Mouse (Mus musculus) thymus, postnatal 0 days (tissue): ENCODE measurements at regions not wholly inside any gene's neighbourhood (a gene's known extent, or its start where the extent isn't known, plus 50 kb on each side); places are given as distances from the start of the nearest gene placed in this dataset.

Experiments used
- DNase-seq: peaks from one replicate; pipeline ENCODE4 v3.0.0-alpha.2; 2015; ENCODE audit warnings: low spot score

DNA sequence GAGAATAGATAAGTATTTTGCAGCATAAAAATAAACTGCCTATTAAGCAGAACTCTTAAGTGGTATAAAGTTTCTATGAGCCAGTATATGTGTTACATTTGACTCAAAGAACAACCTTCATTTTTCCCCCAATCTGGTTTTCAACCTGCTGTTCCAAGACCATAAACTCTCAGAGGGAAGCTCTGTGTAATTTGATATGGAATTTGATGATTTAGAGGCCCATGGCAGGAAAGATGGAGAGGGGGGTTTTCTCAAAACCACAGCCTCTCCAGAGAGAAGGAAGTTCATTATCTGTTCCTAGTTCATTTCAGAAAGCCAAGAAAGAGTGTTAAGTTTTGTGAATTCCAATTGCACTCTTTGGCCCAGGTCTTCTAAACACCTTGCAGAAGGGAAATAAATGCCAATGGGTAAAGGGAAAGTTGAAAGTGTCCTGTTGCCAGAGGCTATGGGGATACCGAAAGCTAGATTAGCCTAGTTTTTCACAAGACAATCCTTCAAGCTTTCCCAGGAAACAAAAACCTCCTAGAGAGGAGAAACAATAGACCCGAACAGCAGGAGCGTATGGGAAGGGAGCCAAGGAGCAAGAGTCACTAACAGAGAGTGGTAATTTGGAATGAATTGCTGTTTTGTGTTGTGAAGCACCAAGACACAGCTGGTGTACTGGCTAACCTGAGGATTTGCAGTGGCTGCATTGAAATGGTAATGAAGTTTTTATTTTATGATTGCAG, 165.2 kb upstream of the Atp2b1 start:
- DNase-seq = no peak

- no peak for DNase-seq
These were observed 164.6 kb upstream of the Atp2b1 start for GRCm38 (mm10) chr10:98749584-98749947.

DNA sequence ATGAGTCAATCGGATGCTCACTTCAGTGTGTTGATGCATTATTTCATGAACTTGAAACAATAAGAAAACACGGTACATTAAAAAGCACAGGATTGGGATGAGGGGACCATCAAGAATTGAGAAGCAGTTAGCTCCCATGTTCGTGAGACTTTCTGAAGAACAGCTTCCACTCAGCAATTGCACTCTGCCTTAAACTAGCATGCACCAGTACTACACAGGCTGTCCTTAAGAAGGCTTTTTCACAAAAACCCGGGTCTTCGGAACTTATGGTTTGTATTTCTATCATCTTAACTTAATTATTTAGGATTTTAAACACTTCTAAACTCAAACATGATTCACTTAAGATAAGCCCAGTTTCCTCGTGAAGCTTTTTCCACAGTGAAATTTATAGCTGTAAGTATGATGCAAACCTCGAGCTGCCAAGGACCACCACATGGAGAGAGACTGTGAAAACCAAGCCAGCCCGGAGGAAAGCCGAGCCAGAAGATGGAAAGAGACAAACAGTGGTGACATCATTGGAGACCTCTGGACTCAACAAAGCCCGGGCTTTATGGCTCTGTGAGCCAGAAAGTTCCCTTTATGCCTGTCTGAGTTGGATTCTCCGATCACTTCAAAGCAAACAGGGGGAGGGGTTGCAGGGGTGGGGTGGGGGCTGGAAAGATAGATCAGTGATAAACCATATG, 162.7 kb upstream of the Atp2b1 start:
- DNase-seq = no peak

- DNase-seq = no peak
These were observed 153.1 kb upstream of the Atp2b1 start for GRCm38 (mm10) chr10:98761080-98761479.

DNA sequence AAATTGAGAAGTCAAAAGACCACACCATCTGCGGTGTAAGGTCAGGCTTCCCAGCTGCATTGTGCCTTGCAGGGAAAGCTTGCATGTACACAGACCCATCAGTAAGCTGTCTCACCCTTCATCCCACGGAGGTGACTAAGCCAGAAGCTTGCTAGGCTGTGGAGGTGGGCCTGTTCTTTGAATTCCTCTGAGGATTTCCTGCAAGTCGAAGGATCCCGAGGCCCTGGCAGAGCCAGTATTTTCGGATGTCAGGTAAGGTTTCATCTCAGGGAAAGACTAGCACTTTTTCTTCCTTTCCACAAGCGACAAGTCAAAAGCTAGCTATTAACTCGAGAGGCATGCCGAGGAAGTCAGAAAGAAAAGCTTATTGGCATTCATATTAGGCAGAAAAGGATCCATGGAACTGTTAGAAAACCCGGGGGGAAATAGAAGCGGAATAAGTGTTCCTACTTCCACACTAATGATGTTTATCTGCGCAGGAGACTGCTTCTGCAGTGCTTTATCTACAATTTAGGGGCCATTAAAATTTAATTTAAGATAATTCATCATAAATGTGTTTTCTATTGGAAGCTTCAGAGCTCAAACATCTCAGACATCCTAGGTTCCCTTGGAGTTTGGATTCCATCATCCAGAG, 148.3 kb upstream of the Atp2b1 start:
- DNase-seq = no peak

DNA sequence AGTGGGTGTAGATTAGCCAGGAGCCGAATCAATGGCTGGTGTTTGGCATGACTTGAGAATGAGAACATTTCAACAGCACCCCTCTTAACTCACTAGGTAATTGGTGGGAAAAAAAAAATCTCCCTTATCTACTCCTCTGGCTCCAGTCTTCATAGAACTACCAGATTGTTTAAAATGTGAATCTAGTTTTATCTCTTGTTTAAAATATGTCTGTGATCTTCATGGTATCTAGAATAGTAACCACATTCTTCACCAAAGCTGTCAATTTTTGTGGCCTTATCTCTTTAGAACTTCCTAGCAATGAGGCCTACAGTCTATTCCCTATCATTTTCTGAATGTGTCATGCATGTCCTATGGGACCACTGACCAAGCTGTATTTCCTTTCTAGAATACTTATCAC, 134.4 kb upstream of the Atp2b1 start:
- DNase-seq = no peak

DNA sequence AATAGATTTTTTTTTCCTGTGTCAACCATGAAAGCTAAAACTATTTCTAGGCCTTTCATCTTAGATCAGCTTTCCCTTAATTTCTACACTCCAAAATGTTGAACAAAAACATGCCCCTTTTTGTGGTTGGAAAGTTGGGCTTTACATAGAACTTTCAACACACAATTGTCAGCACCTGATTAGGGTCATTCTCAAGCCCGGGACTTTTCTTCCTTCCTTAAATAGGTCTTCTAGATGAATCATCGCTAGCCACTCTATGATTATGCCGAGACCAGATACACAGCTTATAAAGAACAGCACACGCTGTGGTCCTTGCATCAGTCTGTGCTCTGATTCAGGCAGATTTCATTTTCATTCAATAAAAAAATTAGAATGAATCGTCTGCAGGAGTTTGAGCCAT, 133.3 kb upstream of the Atp2b1 start:
- no peak for DNase-seq

GRCm38 (mm10) chr10:98781888-98782351, 132.3 kb upstream of the Atp2b1 start:
- peak; percentile 28 for DNase-seq

GRCm38 (mm10) chr10:98785411-98785810, 128.8 kb upstream of the Atp2b1 start:
- DNase-seq = peak; percentile 17

DNA sequence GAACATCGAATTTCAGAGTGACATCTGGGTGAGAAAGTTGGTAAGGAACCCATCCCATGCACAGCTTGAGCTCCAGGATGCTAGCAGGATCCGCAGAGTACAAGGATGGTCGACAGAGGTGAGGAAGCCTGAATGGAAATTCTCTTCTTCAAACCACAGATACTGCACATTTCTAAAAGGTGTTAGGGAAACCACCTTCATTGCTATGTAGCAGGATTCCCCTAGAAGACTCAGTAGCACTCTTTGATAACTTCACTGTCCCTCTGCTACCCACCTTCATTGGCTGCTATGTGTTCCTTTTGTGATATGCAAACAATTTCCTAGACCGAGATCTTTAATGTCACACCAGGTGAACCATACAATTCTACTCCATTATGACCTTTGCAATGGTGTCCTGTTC, 128.1 kb upstream of the Atp2b1 start:
- no peak for DNase-seq

- no peak for DNase-seq
These were observed 124.4 kb upstream of the Atp2b1 start for GRCm38 (mm10) chr10:98789763-98790162.

DNA sequence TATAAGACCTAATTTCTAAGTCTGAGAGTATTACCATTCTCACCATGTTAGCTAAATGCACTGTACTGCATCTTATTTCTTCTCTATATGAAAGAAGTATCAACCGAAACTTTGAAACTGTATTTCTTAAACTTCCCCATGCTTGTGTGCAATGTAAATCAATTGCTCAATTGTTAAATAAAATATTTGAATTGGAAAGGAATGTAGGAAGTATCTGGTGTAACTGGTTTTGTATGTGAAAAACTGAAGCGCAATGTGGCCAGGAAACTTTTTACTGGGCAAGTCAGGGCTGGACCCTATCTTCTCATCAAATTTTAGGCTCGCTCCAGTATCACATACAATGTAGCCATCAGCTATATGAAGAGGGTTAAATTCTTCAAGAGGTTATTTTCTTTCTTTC, 123.8 kb upstream of the Atp2b1 start:
- DNase-seq = no peak

DNA sequence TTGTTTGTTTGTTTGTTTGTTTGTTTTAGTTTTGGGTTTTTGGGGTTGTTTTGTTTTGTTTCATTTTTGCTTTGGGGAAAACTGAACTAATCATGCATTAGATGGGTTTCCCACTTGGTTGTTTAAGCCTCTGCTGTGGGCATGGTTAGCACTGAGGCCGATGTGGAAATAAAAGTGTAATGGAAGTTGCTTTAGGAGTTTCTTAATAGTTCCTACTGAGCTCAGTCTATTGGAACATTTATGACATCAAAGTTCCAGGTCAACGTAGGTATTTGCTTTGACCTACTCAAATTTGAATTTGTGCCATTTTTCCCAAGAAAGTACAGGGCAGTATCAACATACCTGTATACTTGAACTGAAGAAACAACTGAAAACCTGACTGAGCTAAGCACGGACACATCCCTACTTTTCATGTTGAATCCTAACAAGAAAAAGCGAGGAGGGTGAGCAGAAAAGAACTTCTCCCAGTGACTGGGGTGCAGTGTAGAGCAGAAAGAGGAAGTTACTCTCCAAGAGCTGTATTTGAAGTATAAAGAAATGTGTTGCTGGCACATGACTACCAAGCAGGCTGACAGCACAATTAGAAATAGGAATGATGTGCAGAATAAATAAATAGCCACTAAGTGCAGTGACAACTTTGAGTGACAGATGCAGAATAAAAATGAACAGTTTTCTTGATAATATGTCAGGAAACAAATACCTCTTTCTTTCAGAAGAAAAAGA, 122.0 kb upstream of the Atp2b1 start:
- DNase-seq = no peak

- no peak for DNase-seq
These were observed 120.2 kb upstream of the Atp2b1 start for GRCm38 (mm10) chr10:98793926-98794536.

DNA sequence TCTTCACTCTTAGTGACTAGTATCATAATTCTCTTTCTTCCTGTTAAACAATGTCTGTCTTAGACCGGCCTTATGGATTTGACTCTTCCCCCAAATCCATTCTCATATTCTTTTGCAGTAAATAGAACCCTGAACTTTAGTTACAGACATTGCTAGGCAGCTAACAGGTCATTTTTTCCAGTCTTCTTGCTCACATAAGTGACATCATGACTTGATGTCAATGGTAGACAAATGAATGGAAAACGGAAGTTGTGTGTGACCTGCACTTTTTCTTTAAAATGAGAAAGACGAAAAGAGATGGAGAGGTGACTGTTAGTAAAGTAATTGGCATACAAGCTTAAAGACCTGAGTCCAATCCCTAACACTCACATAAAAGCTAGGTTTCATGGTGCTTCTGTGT, 118.2 kb upstream of the Atp2b1 start:
- no peak for DNase-seq

GRCm38 (mm10) chr10:98798634-98799415, 115.4 kb upstream of the Atp2b1 start:
- DNase-seq = no peak

- DNase-seq = no peak
These were observed 114.4 kb upstream of the Atp2b1 start for GRCm38 (mm10) chr10:98799830-98800229.

GRCm38 (mm10) chr10:98800949-98801348, 113.3 kb upstream of the Atp2b1 start:
- DNase-seq = no peak

DNA sequence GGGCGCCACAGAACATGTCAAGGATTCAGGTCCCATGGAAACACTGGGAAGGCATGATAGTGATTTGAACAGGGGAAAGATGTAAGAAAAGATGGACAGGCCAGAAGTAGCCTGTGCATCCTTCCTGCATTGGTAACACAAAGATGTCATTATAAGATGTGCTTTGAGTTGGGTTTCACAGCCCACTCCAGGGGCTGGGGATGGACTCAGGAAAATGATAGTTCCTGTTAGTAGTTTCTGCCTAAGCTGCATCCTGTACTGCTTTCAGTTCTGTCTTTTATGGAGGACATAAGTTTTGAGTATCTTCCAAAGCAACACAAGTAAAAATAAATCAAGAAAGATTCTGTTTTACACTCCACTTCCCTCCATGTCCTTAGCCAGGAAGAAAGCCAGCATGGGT, 109.2 kb upstream of the Atp2b1 start:
- DNase-seq = no peak

GRCm38 (mm10) chr10:98806798-98807535, 107.2 kb upstream of the Atp2b1 start:
- DNase-seq = no peak
